Mouse (Mus musculus) left cerebral cortex, postnatal 14 days (tissue): ENCODE measurements around the gene Olfr667. TPM values are rescaled to one million over a fixed set of nuclear protein-coding genes. Genes with fewer than 3 reads are reported as not detected.
"Not testable (repeated sequence)": the region's sequence is repeated elsewhere in the genome, so short reads cannot be mapped to it uniquely, and the experiment has no call there.

ENCODE experiments used
- DNase-seq, 2 experiments: peaks; one replicate each; pipeline ENCODE4 v3.0.0; 2021 to 2022; ENCODE audit warnings: low spot score in 2 of 2, mixed read lengths in 1 of 2
- intact Hi-C: fragments of 180-260 bp; cut with DNase I; formaldehyde crosslinking; loops from one replicate; pipeline ENCODE4 v1.15.1; 2025
- long read RNA-seq, 2 experiments: library from polyadenylated mRNA; stranded (forward); transcript quantifications; one replicate each; pipeline ENCODE4 v2.0.0; 2021
- total RNA-seq, 2 experiments: library from RNA; stranded (reverse); gene quantifications; 2 replicates each; pipeline ENCODE4 v1.2.3; 2021

The Olfr667 gene
- not detected for total RNA-seq
- long read RNA-seq, experiment 1: 0 reads
- long read RNA-seq, experiment 2: 0 reads

GRCm38 (mm10) chr7:104921382-104921781 lies at the start of gene Olfr667:
Olfr667 (minus strand) TSS chr7:104921482.
- no peak for DNase-seq
- intact Hi-C loops: no loop called here

DNA sequence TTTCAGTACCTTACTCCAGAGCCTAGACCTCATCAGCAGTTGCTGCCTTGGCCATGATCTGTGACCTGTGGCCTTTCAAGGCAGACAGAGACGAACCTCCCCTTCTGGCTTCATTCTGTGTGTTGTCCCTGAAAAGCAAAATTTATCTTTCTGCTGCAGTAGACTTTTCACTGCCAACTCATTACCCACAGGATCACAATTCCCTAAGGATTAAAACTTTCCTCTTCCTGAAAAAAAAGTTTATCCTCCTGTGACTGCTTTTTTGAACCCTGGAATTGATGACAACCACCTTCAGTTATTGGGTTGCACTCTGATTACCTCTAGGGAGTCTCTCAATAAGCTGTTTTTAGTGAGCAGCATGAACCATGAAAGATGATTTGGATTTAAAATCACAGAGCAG lies 41.2 kb upstream of the Olfr667 start, which contains the start of gene Olfr670:
Gene Olfr670, minus strand, starts transcription at position 101 of the 400 bp plus-strand sequence.
- intact Hi-C loops: no loop called here
- DNase-seq: no peak

DNA sequence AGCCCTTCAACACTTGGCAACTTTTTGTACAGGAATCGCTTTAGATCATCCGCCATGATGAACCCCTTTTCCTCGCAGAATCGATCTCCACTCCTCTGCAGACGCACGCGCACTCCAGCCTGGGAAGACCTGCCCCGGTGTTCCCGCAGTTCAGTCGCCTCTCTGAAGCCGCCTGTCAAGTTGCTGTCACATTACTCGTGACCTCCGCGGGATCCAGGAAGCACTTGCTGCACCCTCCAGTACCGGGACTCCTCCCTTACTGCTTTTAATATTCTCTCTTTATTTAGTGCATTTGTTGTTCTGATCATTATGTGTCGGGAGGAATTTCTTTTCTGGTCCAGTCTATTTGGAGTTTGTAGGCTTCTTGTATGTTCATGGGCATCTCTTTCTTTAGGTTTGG lies 29.0 kb upstream of the Olfr667 start:
- DNase-seq, intact Hi-C loops: not testable (repeated sequence)

- intact Hi-C loops: no loop called here
- DNase-seq: no peak
Observed at GRCm38 (mm10) chr7:104933940-104934339, 12.7 kb upstream of the Olfr667 start, which contains the start of gene Olfr669. Olfr669 (plus strand) TSS chr7:104934240.

DNA sequence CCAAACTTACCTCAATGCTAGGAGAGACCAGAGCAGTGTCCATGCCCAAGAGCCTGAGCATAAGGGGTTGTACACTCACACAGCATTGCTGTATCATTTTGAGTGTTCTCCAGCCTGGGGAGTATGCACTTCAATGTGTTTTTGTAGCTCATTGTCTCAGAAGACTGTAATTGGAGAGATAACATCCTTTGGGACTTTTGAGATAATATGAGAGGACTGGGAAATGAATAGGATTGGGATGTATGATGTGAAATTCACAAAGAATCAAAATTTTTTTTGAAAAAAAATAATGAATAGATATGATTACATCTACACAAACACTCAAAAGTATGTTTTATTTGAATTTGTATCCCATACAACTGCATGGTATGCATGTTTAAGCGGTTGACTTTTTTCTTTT lies 6.7 kb upstream of the Olfr667 start, which contains the start of gene Olfr668:
Gene Olfr668, minus strand, starts transcription at position 101 of the 400 bp plus-strand sequence.
- no peak for DNase-seq
- intact Hi-C loops: no loop called here

GRCm38 (mm10) chr7:104895852-104896251 lies 25.4 kb downstream of the Olfr667 start, which contains the start of gene Olfr666:
Olfr666 (minus strand) TSS chr7:104895952.
- intact Hi-C loops: no loop called here
- DNase-seq: no peak

GRCm38 (mm10) chr7:104877731-104878130 lies 43.6 kb downstream of the Olfr667 start, which contains the start of gene Olfr665:
Olfr665 (plus strand) TSS chr7:104878031.
- DNase-seq: no peak
- intact Hi-C loops: no loop called here

Other genes starting within 250 kb of the Olfr667 start
- not detected for gene Olfr661, start 235.0 kb downstream of the Olfr667 start, total RNA-seq
- gene Usp17le, start 144.0 kb downstream of the Olfr667 start, total RNA-seq: not detected
- not detected for gene Usp17lb, start 78.9 kb downstream of the Olfr667 start, total RNA-seq
- not detected for gene Usp17la, start 64.5 kb downstream of the Olfr667 start, total RNA-seq
- not detected for gene Olfr665, start 43.5 kb downstream of the Olfr667 start, total RNA-seq
- gene Olfr666, start 25.5 kb downstream of the Olfr667 start, total RNA-seq: not detected
- gene Olfr668, start 6.6 kb upstream of the Olfr667 start, total RNA-seq: not detected
- gene Olfr669, start 12.8 kb upstream of the Olfr667 start, total RNA-seq: not detected
- not detected for gene Olfr670, start 41.1 kb upstream of the Olfr667 start, total RNA-seq
- not detected for gene Olfr671, start 57.6 kb upstream of the Olfr667 start, total RNA-seq
- not detected for gene Olfr672, start 80.5 kb upstream of the Olfr667 start, total RNA-seq
- not detected for gene Olfr675, start 107.0 kb upstream of the Olfr667 start, total RNA-seq
- not detected for gene Olfr676, start 111.2 kb upstream of the Olfr667 start, total RNA-seq
- gene Olfr677, start 129.9 kb upstream of the Olfr667 start, total RNA-seq: not detected
- gene Olfr678, start 143.0 kb upstream of the Olfr667 start, total RNA-seq: not detected
- gene Olfr679, start 159.7 kb upstream of the Olfr667 start, total RNA-seq: not detected
- not detected for gene Olfr680-ps1, start 171.3 kb upstream of the Olfr667 start, total RNA-seq
- not detected for gene Olfr681, start 195.4 kb upstream of the Olfr667 start, total RNA-seq
- not detected for gene Olfr683, start 225.5 kb upstream of the Olfr667 start, total RNA-seq
- not detected for gene Olfr684, start 242.2 kb upstream of the Olfr667 start, total RNA-seq